In genomic region chr8:95130966-95131537, GRCm38 (mm10) we compare ENCODE assay signal across 12 mouse cellular contexts. TPM values are rescaled to one million over a fixed set of nuclear protein-coding genes. Genes with fewer than 3 reads are reported as not detected.
DNase-seq lines count a peak whose midpoint lies in the region; ATAC-seq lines count a peak whose summit lies in the region.
"Had no signal": no experiment of that assay in that cellular context is flagged by ENCODE, and none has a peak within 500 bp of the region (broad histone marks: within the 10 kb centered on the region; RNA-seq: fewer than 3 reads in every experiment).

No protein-coding gene starts in this region.

- DNase-seq in kidney, adult 18-20 months = peak; percentile 73
- DNase-seq in kidney, adult 8-10 months = peak; percentile 79 to 81
- peak; percentile 38 for DNase-seq in lung, postnatal 10 days
- DNase-seq in testis, postnatal 14 days (ENCODE audit: low spot score) = no peak
- DNase-seq in urinary bladder, postnatal 14 days (ENCODE audit: low spot score) = no peak
- DNase-seq: right cerebral cortex, adult 18-20 months; thymus, postnatal 14 days had no signal

- ATAC-seq in kidney, embryonic 15.5 days (replicated peaks; ENCODE audit: low FRiP score) = no peak
- no peak for ATAC-seq in erythroblast, adult 5-6 weeks (replicated peaks; ENCODE audit: low FRiP score, poor library complexity, severe bottlenecking)

- H3K4me3 ChIP-seq in kidney, embryonic 15.5 days (replicated peaks) = no peak overlapping the region
- peak overlapping the region; percentile 19 for H3K4me3 ChIP-seq in brown adipose tissue, adult 24 weeks (ENCODE audit: insufficient read depth, low read depth, low read length)
- H3K4me3 ChIP-seq: embryonic facial prominence, embryonic 13.5 days; midbrain, embryonic 12.5 days had no signal

- no peaks in the 10 kb centered on the region for H3K9me3 ChIP-seq in kidney, embryonic 15.5 days (replicated peaks)
- H3K9me3 ChIP-seq: embryonic facial prominence, embryonic 13.5 days; midbrain, embryonic 12.5 days had no signal

- H3K9ac ChIP-seq in kidney, embryonic 15.5 days = no peak overlapping the region
- H3K9ac ChIP-seq: embryonic facial prominence, embryonic 13.5 days; midbrain, embryonic 12.5 days had no signal

- no peaks in the 10 kb centered on the region for H3K27me3 ChIP-seq in kidney, embryonic 15.5 days
- H3K27me3 ChIP-seq: embryonic facial prominence, embryonic 13.5 days had no signal

- peaks cover 49% of the 10 kb centered on the region for H3K36me3 ChIP-seq in kidney, embryonic 15.5 days
- H3K36me3 ChIP-seq: midbrain, embryonic 12.5 days had no signal

- 47% methylated on average over 15 of the region's 15 CpGs for WGBS in kidney, embryonic 15.5 days

- peaks cover 24% of the 10 kb centered on the region for H3K4me1 ChIP-seq in kidney, embryonic 15.5 days
- H3K4me1 ChIP-seq in brown adipose tissue, adult 24 weeks (ENCODE audit: control insufficient read depth, insufficient read depth, insufficient read length, low read length) = peaks cover 35% of the 10 kb centered on the region
- H3K4me1 ChIP-seq: embryonic facial prominence, embryonic 13.5 days; midbrain, embryonic 12.5 days had no signal

- H3K27ac ChIP-seq in kidney, embryonic 15.5 days = no peak overlapping the region
- H3K27ac ChIP-seq in brown adipose tissue, adult 24 weeks (replicated peaks; ENCODE audit: low read depth, low read length) = peak overlapping the region; percentile 74
- H3K27ac ChIP-seq: embryonic facial prominence, embryonic 13.5 days; midbrain, embryonic 12.5 days had no signal

- no peak overlapping the region for H3K4me2 ChIP-seq in kidney, embryonic 15.5 days
- H3K4me2 ChIP-seq: embryonic facial prominence, embryonic 13.5 days; midbrain, embryonic 12.5 days had no signal

RNA-seq across cellular contexts. Expression of gene Katnb1, which starts 50.1 kb away (rescaled TPM):
- 27.6 and 29.7 TPM in 2 replicates for polyA plus RNA-seq in kidney, embryonic 15.5 days (2015; fragmentation: Nextera tagmentation; extraction: Ambion mirVana)
- 4.7 and 6.2 TPM in 2 replicates for polyA plus RNA-seq in brown adipose tissue, adult 24 weeks (2012; ENCODE audit: insufficient read depth, insufficient read length, missing spikeins)
- 1.7 and 1.9 TPM in 2 replicates for total RNA-seq in erythroblast, adult 5-6 weeks (2015; ENCODE audit: low replicate concordance)
- 9.1 and 12.3 TPM in 2 replicates for total RNA-seq in erythroblast, adult 5-6 weeks (2017; ENCODE audit: low replicate concordance)

Comparison
In these comparisons a context has a peak if more than half of its experiments do, and no peak if none do; other contexts are left out.
1. DNase-seq: peak in kidney, adult 18-20 months (single experiment), kidney, adult 8-10 months (2 of 2) and lung, postnatal 10 days (single experiment); none in testis, postnatal 14 days (single experiment) and urinary bladder, postnatal 14 days (single experiment).